Mouse (Mus musculus): Measurements from ENCODE around the gene Slc12a8.

Slc12a8 gene

GRCm38 (mm10) chr16:33698277-33698790 is 181.2 kb downstream of the Slc12a8 start:
- no peak for DNase-seq (ENCODE audit: low spot score)

GRCm38 (mm10) chr16:33700584-33700983 is 183.5 kb downstream of the Slc12a8 start:
- DNase-seq (ENCODE audit: low spot score), result no peak

GRCm38 (mm10) chr16:33701872-33702271 is 184.7 kb downstream of the Slc12a8 start:
- DNase-seq (ENCODE audit: low spot score), result no peak

DNA sequence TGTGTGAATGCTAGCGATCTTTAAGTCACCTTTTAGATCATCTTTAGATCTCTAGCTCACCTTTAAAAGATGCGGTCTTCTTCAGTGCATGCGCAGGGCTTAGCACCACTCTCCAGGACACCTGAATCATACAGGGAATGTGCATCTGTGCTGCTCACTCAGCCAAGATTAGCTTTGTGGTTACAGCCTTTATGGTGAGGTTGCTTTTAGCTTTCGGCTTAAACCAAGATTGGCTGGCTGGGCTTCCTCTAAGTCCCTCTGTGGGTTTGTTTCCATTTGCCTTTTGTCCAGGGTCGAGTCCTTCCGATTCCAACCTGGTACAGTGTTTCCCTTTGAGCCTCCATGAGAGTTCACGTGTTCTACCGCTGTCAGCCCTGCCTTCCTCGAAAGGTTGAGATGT is 187.2 kb downstream of the Slc12a8 start:
- no peak for DNase-seq (ENCODE audit: low spot score)

DNA sequence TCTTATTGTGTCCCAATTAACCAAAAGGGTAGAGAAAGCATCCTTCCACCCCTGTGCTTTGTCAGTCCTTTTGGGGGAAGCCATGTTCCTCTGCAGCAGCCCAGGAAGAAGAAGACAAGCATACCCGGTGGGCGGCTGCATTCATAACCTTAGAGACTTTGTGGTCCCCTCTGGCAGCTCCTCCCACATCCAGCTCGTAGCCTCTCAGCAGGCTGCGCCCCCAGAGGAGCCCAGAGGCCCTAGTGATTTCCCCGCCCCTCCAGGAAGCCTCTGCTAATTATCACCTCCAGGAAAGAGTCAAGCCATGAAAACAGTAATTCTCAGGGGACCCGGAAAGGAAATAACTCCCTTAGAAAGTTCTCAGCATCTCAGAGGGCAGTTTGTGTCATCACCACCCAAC is 188.1 kb downstream of the Slc12a8 start:
- DNase-seq (ENCODE audit: low spot score), result no peak

GRCm38 (mm10) chr16:33706111-33706890 is 189.2 kb downstream of the Slc12a8 start:
- no peak for DNase-seq (ENCODE audit: low spot score)

DNA sequence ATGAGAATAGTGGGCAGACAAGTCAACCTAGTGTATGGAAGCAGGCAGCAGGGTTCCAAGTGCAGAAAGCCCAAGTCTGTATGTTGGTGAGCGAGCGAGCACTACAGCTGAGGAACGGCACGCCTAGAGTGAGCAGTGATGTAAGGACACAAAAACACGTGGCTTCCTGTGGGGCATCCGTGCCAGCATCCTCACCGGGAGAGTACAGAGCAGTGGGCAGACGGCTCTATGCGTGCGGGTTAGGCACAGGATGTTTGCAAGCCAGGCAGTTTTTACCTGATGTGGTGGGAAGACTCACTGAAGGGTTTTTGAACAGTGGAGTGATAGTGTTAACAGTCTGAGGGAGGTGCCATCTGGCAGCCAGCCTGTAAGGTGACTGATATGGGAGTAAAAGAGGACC is 190.9 kb downstream of the Slc12a8 start:
- no peak for DNase-seq (ENCODE audit: low spot score)

DNA sequence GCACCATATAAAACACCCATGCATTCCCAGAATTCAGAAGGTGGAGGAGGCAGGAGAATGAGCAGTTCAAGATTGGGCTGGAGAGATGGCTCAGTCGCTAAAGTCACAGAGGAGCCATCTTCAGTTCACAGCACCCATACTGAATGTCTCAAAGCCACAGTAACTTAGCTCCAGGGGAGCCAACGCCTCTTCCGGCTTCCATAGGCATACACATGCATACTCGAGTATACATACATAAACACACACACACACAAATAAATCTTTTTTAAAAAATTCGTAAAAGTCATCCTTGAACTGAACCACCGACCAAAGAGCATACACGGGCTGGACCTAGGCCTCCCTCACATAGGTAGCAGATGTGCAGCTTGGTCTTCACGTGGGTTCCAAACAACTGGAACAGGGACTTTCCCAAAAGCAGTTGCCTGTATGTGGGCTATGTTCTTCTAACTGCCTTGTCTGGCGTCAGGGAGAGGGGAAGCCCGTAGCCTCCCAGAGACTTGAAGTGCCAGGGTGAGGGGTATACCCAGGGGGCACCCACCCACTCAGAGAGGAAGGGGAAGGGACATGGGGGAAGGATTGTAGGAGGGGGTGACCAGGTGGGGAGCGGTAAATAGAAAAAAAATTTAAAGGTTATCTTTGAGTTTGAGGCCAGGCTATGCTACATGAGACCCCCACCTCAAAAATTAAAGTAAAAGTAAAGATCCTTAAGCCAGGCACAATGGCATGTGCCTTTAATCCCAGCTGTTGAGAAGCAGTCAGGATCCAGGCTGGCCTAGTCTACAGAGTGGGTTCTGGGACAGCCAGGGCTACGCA is 191.7 kb downstream of the Slc12a8 start:
- DNase-seq (ENCODE audit: low spot score), result no peak

Measured in ovary, adult 18-20 months (tissue).